Mouse (Mus musculus): ENCODE measurements around the gene Zfp276. TPM values are rescaled to one million over a fixed set of nuclear protein-coding genes. Genes with fewer than 3 reads are reported as not detected.
"Not testable (repeated sequence)": the region's sequence is repeated elsewhere in the genome, so short reads cannot be mapped to it uniquely, and the experiment has no call there.

Zfp276 gene
- polyA plus RNA-seq, 1 experiment from 2014 or later = 19.0 TPM

DNA sequence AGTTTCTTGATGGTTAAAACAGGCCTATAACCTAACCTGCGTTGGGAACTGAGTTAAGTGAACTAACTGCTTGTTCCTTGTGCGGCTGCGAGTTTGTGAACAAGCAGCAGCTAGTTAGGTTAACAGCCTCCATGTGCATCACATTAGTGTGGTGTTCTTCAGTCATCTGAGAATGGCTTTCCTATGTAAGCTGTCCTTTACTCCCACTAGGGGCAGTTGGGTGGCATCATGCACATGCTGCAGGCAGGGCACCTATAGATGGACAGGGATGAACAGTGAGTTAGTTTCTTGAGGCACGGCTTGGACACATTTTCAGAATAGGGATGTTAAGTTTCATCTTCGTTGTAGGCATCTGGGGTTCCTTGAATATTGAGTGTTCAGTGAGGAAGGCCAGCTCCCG, 1.2 kb downstream of the Zfp276 start:
- peaks cover 15% of the 10 kb centered on the region; the same call in 1 of the 2 replicates for H3K36me3 ChIP-seq (ENCODE audit: control insufficient read depth, insufficient read depth, low read length)
- H3K9ac ChIP-seq (ENCODE audit: low read length) = peak overlapping the region; percentile 97
- DNase-seq (ENCODE audit: low spot score, missing footprints) (peak; percentile 8), ATAC-seq (ENCODE audit: low FRiP score) (no peak)
- no peak overlapping the region for H3K27ac ChIP-seq (ENCODE audit: low read depth, low read length)
- 75% methylated on average over 6 of the region's 6 CpGs for WGBS
- no peaks in the 10 kb centered on the region for H3K9me3 ChIP-seq (ENCODE audit: control insufficient read depth, low read length)
- H3K4me2 ChIP-seq = peak overlapping the region; percentile 96
- peaks cover 15% of the 10 kb centered on the region for H3K4me1 ChIP-seq (ENCODE audit: control insufficient read depth, insufficient read depth, low read length)
- no peaks in the 10 kb centered on the region for H3K27me3 ChIP-seq (ENCODE audit: control insufficient read depth, insufficient read depth, low read length)
- peak overlapping the region; percentile 97 for H3K4me3 ChIP-seq (ENCODE audit: low read depth, low read length)

DNA sequence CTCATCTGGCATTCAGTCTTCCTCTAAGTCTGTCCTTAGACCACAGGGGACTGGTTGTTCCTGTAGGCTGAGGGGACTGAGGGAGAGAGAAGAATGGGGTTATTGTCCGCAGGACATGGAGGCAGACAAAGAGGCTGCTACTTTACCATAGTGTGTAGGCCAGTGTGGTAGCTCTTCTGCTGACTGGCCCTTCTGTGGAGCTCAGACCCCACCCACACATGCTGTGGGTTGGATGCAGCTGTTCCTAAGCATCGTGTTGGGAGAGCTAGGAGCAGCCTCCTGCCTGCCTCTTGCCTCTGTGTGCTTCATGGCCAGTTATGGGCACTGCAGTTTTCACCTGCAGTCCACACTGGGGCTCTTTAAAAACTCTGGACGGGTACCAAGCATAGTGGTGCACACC, 3.1 kb downstream of the Zfp276 start:
- Histone ChIP-seq H3K9me3 (ENCODE audit: control insufficient read depth, low read length) (no peaks in the 10 kb centered on the region), H3K4me2 (no peak overlapping the region), H3K4me3 (ENCODE audit: low read depth, low read length) (no peak overlapping the region), H3K27ac (ENCODE audit: low read depth, low read length) (no peak overlapping the region), H3K36me3 (ENCODE audit: control insufficient read depth, insufficient read depth, low read length) (peaks cover 10% of the 10 kb centered on the region; the same call in 1 of the 2 replicates), H3K27me3 (ENCODE audit: control insufficient read depth, insufficient read depth, low read length) (no peaks in the 10 kb centered on the region), H3K9ac (ENCODE audit: low read length) (no peak overlapping the region), H3K4me1 (ENCODE audit: control insufficient read depth, insufficient read depth, low read length) (peaks cover 15% of the 10 kb centered on the region)
- WGBS = 76% methylated on average over 3 of the region's 3 CpGs
- no peak for ATAC-seq (ENCODE audit: low FRiP score)
- DNase-seq (ENCODE audit: low spot score, missing footprints) = peak; percentile 39

GRCm38 (mm10) chr8:123257593-123257992, 3.6 kb downstream of the Zfp276 start:
- WGBS = 94% methylated on average over 8 of the region's 8 CpGs
- not testable (repeated sequence) for ATAC-seq (ENCODE audit: low FRiP score); H3K36me3 ChIP-seq (ENCODE audit: control insufficient read depth, insufficient read depth, low read length); H3K27ac ChIP-seq (ENCODE audit: low read depth, low read length); H3K4me2 ChIP-seq; H3K4me3 ChIP-seq (ENCODE audit: low read depth, low read length); H3K9me3 ChIP-seq (ENCODE audit: control insufficient read depth, low read length); H3K27me3 ChIP-seq (ENCODE audit: control insufficient read depth, insufficient read depth, low read length); H3K9ac ChIP-seq (ENCODE audit: low read length); DNase-seq (ENCODE audit: low spot score, missing footprints)
- H3K4me1 ChIP-seq (ENCODE audit: control insufficient read depth, insufficient read depth, low read length) = peaks cover 15% of the 10 kb centered on the region

DNA sequence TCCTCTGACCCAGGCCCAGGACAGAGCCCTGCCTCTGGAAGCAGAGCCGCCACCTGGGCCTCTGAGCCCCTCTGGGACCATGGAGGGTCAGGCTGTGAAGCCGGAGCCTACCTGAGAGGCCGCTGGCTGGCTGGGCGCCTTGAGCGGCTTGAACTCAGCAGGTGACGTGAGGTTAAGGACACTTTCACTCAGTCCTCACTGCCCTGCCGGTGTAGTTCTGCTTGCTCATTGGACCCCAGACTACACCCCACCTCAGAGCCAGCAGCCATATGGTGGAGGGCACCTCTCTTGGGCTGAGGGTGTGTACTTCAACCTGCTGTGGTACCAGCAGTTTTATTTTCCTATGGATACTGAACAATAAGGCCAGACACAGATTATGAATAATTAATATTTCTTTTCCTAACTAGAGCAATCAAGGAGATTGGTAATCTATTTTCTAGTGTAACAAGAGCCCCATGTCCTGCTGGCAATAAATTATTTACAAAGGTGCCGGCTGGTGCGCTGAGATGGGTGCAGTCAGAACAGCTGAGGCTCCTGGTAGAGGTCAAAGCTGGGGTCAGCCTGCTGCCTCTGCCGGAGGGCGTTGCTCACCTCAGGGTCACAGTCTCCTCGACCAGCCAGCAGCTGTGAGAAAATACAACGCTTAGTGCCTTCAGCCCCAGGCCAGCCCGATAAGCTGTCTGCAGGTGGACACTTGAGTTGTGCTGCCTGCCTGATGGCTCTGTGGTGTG, 14.1 kb downstream of the Zfp276 start:
- DNase-seq (ENCODE audit: low spot score, missing footprints) (peak; percentile 78), ATAC-seq (ENCODE audit: low FRiP score) (0 out of 2 replicates have a peak, but pooled peaks have one; percentile 48)
- peaks cover 21% of the 10 kb centered on the region for H3K36me3 ChIP-seq (ENCODE audit: control insufficient read depth, insufficient read depth, low read length)
- no peaks in the 10 kb centered on the region for H3K27me3 ChIP-seq (ENCODE audit: control insufficient read depth, insufficient read depth, low read length)
- H3K4me3 ChIP-seq (ENCODE audit: low read depth, low read length) = no peak overlapping the region
- H3K4me1 ChIP-seq (ENCODE audit: control insufficient read depth, insufficient read depth, low read length) = no peaks in the 10 kb centered on the region
- H3K4me2 ChIP-seq = no peak overlapping the region
- no peak overlapping the region for H3K27ac ChIP-seq (ENCODE audit: low read depth, low read length)
- WGBS = 78% methylated on average over 14 of the region's 14 CpGs
- H3K9ac ChIP-seq (ENCODE audit: low read length) = no peak overlapping the region
- no peaks in the 10 kb centered on the region for H3K9me3 ChIP-seq (ENCODE audit: control insufficient read depth, low read length)

- no peak overlapping the region for H3K4me3 ChIP-seq (ENCODE audit: low read depth, low read length)
- H3K4me2 ChIP-seq = no peak overlapping the region
- 92% methylated on average over 10 of the region's 10 CpGs for WGBS
- DNase-seq (ENCODE audit: low spot score, missing footprints) (peak; percentile 81), ATAC-seq (ENCODE audit: low FRiP score) (no peak)
- H3K9me3 ChIP-seq (ENCODE audit: control insufficient read depth, low read length) = no peaks in the 10 kb centered on the region
- no peaks in the 10 kb centered on the region for H3K27me3 ChIP-seq (ENCODE audit: control insufficient read depth, insufficient read depth, low read length)
- no peaks in the 10 kb centered on the region for H3K4me1 ChIP-seq (ENCODE audit: control insufficient read depth, insufficient read depth, low read length)
- peaks cover 12% of the 10 kb centered on the region for H3K36me3 ChIP-seq (ENCODE audit: control insufficient read depth, insufficient read depth, low read length)
- H3K9ac ChIP-seq (ENCODE audit: low read length) = no peak overlapping the region
- no peak overlapping the region for H3K27ac ChIP-seq (ENCODE audit: low read depth, low read length)
Observed at GRCm38 (mm10) chr8:123271147-123271546, 17.2 kb downstream of the Zfp276 start.

DNA sequence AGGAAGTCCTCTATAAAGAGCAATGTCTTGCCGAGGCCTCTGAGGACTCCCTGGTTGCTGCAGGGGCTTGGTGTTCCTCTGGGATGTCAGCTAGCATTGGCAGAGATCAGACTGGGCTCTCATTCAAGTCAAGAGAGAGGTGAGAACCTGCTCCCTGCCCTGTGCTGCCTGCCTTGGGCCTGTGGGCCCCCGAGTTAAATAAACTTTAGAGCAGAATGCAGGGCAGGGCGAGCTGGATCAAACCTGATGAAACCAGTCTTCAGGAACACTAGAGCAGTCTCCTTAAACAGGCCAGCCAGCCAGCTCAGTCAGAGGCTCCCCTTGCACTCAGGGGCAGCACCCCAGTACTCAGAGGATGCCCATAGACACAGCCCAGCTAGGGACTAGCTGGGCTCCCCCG, 17.9 kb downstream of the Zfp276 start:
- H3K36me3 ChIP-seq (ENCODE audit: control insufficient read depth, insufficient read depth, low read length) = peaks cover 9% of the 10 kb centered on the region
- H3K27ac ChIP-seq (ENCODE audit: low read depth, low read length) = no peak overlapping the region
- WGBS = 86% methylated on average over 4 of the region's 4 CpGs

GRCm38 (mm10) chr8:123274447-123274846, 20.5 kb downstream of the Zfp276 start:
- no peak overlapping the region for H3K4me3 ChIP-seq (ENCODE audit: low read depth, low read length)
- ATAC-seq (ENCODE audit: low FRiP score) (no peak), DNase-seq (ENCODE audit: low spot score, missing footprints) (no peak)
- no peak overlapping the region for H3K27ac ChIP-seq (ENCODE audit: low read depth, low read length)
- WGBS = 86% methylated on average over 5 of the region's 5 CpGs
- 0 out of 2 replicates have a peak, but pooled peaks cover 3% of the 10 kb centered on the region for H3K36me3 ChIP-seq (ENCODE audit: control insufficient read depth, insufficient read depth, low read length)
- no peak overlapping the region for H3K9ac ChIP-seq (ENCODE audit: low read length)
- H3K4me2 ChIP-seq = no peak overlapping the region
- no peaks in the 10 kb centered on the region for H3K27me3 ChIP-seq (ENCODE audit: control insufficient read depth, insufficient read depth, low read length)
- H3K9me3 ChIP-seq (ENCODE audit: control insufficient read depth, low read length) = no peaks in the 10 kb centered on the region
- H3K4me1 ChIP-seq (ENCODE audit: control insufficient read depth, insufficient read depth, low read length) = no peaks in the 10 kb centered on the region

More for the DNA sequence above, 17.9 kb downstream of the Zfp276 start:
- Histone ChIP-seq H3K4me3 (ENCODE audit: low read depth, low read length) (no peak overlapping the region), H3K4me1 (ENCODE audit: control insufficient read depth, insufficient read depth, low read length) (no peaks in the 10 kb centered on the region), H3K9me3 (ENCODE audit: control insufficient read depth, low read length) (no peaks in the 10 kb centered on the region), H3K4me2 (no peak overlapping the region), H3K9ac (ENCODE audit: low read length) (no peak overlapping the region), H3K27me3 (ENCODE audit: control insufficient read depth, insufficient read depth, low read length) (no peaks in the 10 kb centered on the region)
- DNase-seq (ENCODE audit: low spot score, missing footprints) = peak; percentile 67
- no peak for ATAC-seq (ENCODE audit: low FRiP score)

DNA sequence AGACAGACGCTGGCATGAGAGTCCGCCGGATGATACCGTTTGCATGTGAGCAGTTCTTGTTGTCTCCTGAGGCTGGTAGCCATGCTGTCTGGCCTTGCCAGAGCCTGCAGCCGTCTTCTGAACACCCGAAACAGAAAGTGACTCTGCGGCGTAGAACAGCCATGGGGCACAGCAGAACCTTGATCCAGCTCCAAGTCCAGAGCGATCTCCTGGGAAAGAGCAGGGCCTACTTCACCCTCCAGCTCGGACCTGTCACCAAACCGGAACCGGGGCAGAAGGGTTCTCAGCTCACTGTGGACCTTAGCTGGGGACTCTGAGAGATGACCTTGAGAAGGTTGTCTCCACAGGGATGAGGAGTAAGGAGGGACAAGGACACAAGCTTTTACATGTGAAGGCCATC, 21.1 kb downstream of the Zfp276 start:
- ATAC-seq (ENCODE audit: low FRiP score) = no peak
- Histone ChIP-seq H3K9me3 (ENCODE audit: control insufficient read depth, low read length) (no peaks in the 10 kb centered on the region), H3K27ac (ENCODE audit: low read depth, low read length) (no peak overlapping the region), H3K4me2 (no peak overlapping the region), H3K4me1 (ENCODE audit: control insufficient read depth, insufficient read depth, low read length) (no peaks in the 10 kb centered on the region), H3K9ac (ENCODE audit: low read length) (no peak overlapping the region), H3K36me3 (ENCODE audit: control insufficient read depth, insufficient read depth, low read length) (0 out of 2 replicates have a peak, but pooled peaks cover 3% of the 10 kb centered on the region), H3K4me3 (ENCODE audit: low read depth, low read length) (no peak overlapping the region), H3K27me3 (ENCODE audit: control insufficient read depth, insufficient read depth, low read length) (no peaks in the 10 kb centered on the region)
- 96% methylated on average over 12 of the region's 12 CpGs for WGBS
- no peak for DNase-seq (ENCODE audit: low spot score, missing footprints)

DNA sequence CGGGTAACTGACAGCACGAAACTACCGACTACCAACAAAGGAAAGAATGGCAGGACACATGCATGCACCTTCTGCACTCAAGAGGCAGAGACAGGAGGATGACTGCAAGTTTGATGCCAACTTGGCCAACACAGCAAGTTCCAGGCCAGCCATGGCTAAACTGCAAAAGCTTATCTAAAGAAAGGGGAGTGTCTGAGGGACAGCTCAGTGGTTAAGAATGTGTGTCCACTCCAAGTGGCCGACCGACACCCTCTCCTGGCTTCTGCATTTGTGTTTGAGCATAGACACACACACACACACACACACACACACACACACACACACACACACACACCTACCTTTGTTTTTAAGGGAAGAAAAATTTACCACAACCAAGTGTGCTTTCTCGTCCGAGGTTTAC, 24.4 kb downstream of the Zfp276 start:
- Histone ChIP-seq H3K4me1 (ENCODE audit: control insufficient read depth, insufficient read depth, low read length) (no peaks in the 10 kb centered on the region), H3K9ac (ENCODE audit: low read length) (no peak overlapping the region), H3K4me3 (ENCODE audit: low read depth, low read length) (no peak overlapping the region), H3K4me2 (no peak overlapping the region), H3K9me3 (ENCODE audit: control insufficient read depth, low read length) (no peaks in the 10 kb centered on the region), H3K27ac (ENCODE audit: low read depth, low read length) (no peak overlapping the region), H3K36me3 (ENCODE audit: control insufficient read depth, insufficient read depth, low read length) (no peaks in the 10 kb centered on the region), H3K27me3 (ENCODE audit: control insufficient read depth, insufficient read depth, low read length) (no peaks in the 10 kb centered on the region)
- ATAC-seq (ENCODE audit: low FRiP score) = no peak
- WGBS = 84% methylated on average over 7 of the region's 7 CpGs
- no peak for DNase-seq (ENCODE audit: low spot score, missing footprints)
